Mouse (Mus musculus) testis, adult 2 months (tissue): Measurements from ENCODE around the gene Gm10638. TPM values are rescaled to one million over a fixed set of nuclear protein-coding genes. Genes with fewer than 3 reads are reported as not detected.

Source experiments
- H3K27ac ChIP-seq: fragments of 200-500 bp; 2 replicates; pipeline ENCODE4 v1.5.1; 2012; ENCODE audit warnings: low read depth, low read length; ENCODE audit not compliant: control insufficient read depth, insufficient read depth
- H3K27me3 ChIP-seq: fragments of 200-500 bp; 2 replicates; pipeline ENCODE4 v1.6.1; 2012; ENCODE audit warnings: mild to moderate bottlenecking, low read length, moderate library complexity; ENCODE audit not compliant: control insufficient read depth, insufficient read depth
- H3K36me3 ChIP-seq: fragments of 200-500 bp; 2 replicates; pipeline ENCODE4 v1.6.1; 2012; ENCODE audit warnings: mild to moderate bottlenecking, low read length; ENCODE audit not compliant: control insufficient read depth, insufficient read depth
- H3K4me1 ChIP-seq: fragments of 200-500 bp; 2 replicates; pipeline ENCODE4 v1.6.1; 2012; ENCODE audit warnings: low read length; ENCODE audit not compliant: control insufficient read depth, insufficient read depth
- H3K4me3 ChIP-seq: fragments of 200-500 bp; 2 replicates; pipeline ENCODE4 v1.5.1; 2012; ENCODE audit warnings: low read depth, mild to moderate bottlenecking, low read length, moderate library complexity, mixed read lengths; ENCODE audit not compliant: control insufficient read depth
- CTCF ChIP-seq: fragments of 200-500 bp; IDR thresholded peaks from 2 replicates; pipeline ENCODE4 v1.5.1; 2012; ENCODE audit warnings: low read depth, mild to moderate bottlenecking, inconsistent platforms, low read length, moderate library complexity; ENCODE audit not compliant: control insufficient read depth, insufficient read depth, insufficient replicate concordance
- POLR2A ChIP-seq: fragments of 200-500 bp; IDR thresholded peaks from 2 replicates; pipeline ENCODE4 v1.6.1; 2012; ENCODE audit warnings: low read depth, mild to moderate bottlenecking, inconsistent platforms, low read length, moderate library complexity; ENCODE audit not compliant: control insufficient read depth
- polyA plus RNA-seq: library from polyadenylated mRNA; depleted of rRNA; stranded (reverse); fragments of >200 nt; gene quantifications from 2 replicates; pipeline ENCODE4 v1.2.3, GENCODE M21; 2012

The Gm10638 gene
- polyA plus RNA-seq, 1 experiment: 248 TPM

DNA sequence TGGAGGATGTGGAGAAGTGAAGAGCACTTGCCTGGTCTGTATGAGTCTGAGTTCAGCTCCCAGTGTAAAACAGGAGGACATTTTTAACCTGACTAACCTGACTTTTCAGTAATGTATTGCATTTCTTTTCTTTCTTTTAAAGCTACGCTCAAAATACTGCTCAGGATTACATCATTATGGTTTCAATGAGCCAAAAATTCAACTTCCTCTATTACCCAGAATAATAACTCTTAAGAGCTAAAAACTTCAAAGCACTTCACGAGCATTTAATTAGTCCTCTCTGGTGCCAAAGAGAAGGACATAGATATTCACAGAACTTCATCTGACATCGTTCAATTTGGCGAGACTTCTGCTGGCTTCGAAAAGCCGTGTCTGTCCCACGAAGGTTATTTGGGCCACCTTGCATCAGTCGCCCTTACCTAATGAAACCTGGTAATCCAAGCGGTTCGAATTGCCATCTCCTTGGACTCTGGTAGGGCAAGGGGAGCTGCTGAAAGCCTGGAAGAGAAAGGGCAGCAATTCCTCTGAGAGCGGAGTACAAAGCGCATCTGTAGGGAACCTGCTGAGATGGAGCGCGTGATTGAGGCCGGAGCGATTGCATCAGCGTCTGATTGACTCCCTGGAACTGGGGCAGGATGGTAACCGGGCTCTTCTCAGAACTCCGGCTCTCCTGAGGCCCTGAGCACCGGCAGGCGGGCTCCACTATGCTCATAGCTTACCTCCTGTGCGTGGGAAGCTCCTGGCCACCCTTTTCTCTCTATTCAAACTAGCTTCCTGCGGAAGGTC is 11.6 kb downstream of the Gm10638 start:
- H3K4me3 ChIP-seq: no peak overlapping the region
- no peaks in the 10 kb centered on the region for H3K36me3 ChIP-seq
- no peaks in the 10 kb centered on the region for H3K27me3 ChIP-seq
- no peak overlapping the region for H3K27ac ChIP-seq
- peaks cover 6% of the 10 kb centered on the region for H3K4me1 ChIP-seq
- TF ChIP-seq CTCF (no peak), POLR2A (no peak)

DNA sequence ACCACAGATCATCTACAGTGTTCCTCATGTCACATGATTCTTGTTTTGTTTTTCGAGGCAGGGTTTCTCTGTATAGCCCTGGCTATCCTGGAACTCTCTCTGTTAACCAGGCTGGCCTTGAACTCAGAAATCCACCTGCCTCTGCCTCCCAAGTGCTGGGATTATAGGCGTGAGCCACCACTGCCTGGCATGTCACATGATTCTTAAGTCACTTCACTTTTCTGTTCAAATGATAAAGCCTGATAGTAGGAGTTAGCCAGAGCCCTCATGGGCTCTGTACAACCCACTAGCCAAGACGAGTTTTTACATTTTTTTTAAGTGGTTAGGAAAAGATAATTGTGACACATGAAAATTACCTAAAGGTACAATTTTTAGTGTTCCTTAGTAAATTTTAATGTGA is 13.2 kb downstream of the Gm10638 start:
- H3K4me1 ChIP-seq: peaks cover 6% of the 10 kb centered on the region
- no peak overlapping the region for H3K27ac ChIP-seq
- no peak overlapping the region for H3K4me3 ChIP-seq
- H3K27me3 ChIP-seq: no peaks in the 10 kb centered on the region
- H3K36me3 ChIP-seq: no peaks in the 10 kb centered on the region
- TF ChIP-seq POLR2A (no peak), CTCF (no peak)

DNA sequence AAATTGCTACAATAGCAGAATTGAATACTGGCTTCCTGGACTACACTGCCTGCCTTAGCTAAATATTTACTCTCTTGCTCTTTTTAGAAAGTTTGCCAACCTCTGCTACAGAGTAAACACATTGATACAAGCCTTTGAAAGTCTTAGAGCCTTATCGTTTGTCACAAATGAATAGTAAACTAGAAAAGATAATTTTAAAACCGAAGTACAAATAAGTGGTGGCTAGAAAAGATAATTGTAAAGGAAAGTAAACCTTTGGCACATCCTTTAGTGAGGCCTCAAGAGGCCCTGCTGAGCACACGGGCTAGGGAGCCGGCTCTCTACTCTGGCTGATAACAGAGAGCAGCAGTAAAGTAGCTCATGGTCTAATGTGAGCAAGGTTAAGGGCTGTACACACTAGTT is 13.6 kb downstream of the Gm10638 start:
- TF ChIP-seq CTCF: no peak
- no peak for TF ChIP-seq POLR2A
- Histone ChIP-seq H3K4me1 (peaks cover 6% of the 10 kb centered on the region), H3K36me3 (no peaks in the 10 kb centered on the region), H3K27me3 (no peaks in the 10 kb centered on the region), H3K4me3 (no peak overlapping the region), H3K27ac (no peak overlapping the region)

- Histone ChIP-seq H3K4me1 (peaks cover 7% of the 10 kb centered on the region), H3K27ac (no peak overlapping the region), H3K4me3 (no peak overlapping the region), H3K27me3 (no peaks in the 10 kb centered on the region), H3K36me3 (no peaks in the 10 kb centered on the region)
- TF ChIP-seq CTCF: no peak
- TF ChIP-seq POLR2A: no peak
These were observed 15.2 kb downstream of the Gm10638 start for GRCm38 (mm10) chr8:86760746-86761145.

GRCm38 (mm10) chr8:86762806-86763205 is 17.3 kb downstream of the Gm10638 start:
- no peaks in the 10 kb centered on the region for H3K27me3 ChIP-seq
- TF ChIP-seq POLR2A: no peak
- no peak for TF ChIP-seq CTCF
- H3K27ac ChIP-seq: no peak overlapping the region
- H3K4me3 ChIP-seq: peak overlapping the region; percentile 72
- peaks cover 2% of the 10 kb centered on the region for H3K4me1 ChIP-seq
- no peaks in the 10 kb centered on the region for H3K36me3 ChIP-seq

DNA sequence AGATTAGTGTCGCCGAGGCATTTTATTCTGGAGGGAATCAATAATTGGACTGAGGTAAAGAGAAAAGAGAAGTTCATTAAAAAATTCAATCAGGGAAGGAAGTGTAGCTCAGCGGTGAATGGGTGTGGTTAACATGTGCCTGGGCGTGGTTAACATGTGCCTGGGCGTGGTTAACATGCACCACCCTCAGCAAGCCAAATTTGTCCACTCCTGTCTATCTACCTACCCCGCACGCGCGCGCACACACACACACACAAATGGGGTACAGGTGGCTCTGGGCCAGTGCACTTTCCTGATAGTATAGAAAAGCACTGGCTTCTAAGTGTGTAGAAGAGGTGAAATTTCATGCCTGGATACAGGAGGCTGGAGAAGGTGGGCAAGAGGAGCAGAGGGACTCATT is 19.7 kb downstream of the Gm10638 start:
- Histone ChIP-seq H3K4me3 (peak overlapping the region; percentile 84), H3K27me3 (no peaks in the 10 kb centered on the region), H3K27ac (no peak overlapping the region), H3K4me1 (peaks cover 2% of the 10 kb centered on the region), H3K36me3 (no peaks in the 10 kb centered on the region)
- TF ChIP-seq POLR2A: no peak
- no peak for TF ChIP-seq CTCF

- H3K27ac ChIP-seq: no peak overlapping the region
- no peaks in the 10 kb centered on the region for H3K27me3 ChIP-seq
- TF ChIP-seq POLR2A: no peak
- TF ChIP-seq CTCF: no peak
- H3K36me3 ChIP-seq: no peaks in the 10 kb centered on the region
- peaks cover 2% of the 10 kb centered on the region for H3K4me1 ChIP-seq
- H3K4me3 ChIP-seq: peak overlapping the region; percentile 84
These were observed 20.2 kb downstream of the Gm10638 start for GRCm38 (mm10) chr8:86765669-86766068.
